Mouse (Mus musculus) intestine, postnatal 0 days (tissue): Measurements from ENCODE around the gene Car7. TPM values are rescaled to one million over a fixed set of nuclear protein-coding genes. Genes with fewer than 3 reads are reported as not detected.
"Not testable (repeated sequence)": the region's sequence is repeated elsewhere in the genome, so short reads cannot be mapped to it uniquely, and the experiment has no call there.

Experiments
- ATAC-seq: fragments of 200-750 bp; cut with Nextera tagmentation; 2 replicates; pipeline ENCODE4 v1.8.0; 2017; ENCODE audit warnings: mild to moderate bottlenecking, moderate TSS enrichment, moderate library complexity
- H3K27ac ChIP-seq: fragments of 300-500 bp; sonication (generic); 2 replicates; pipeline ENCODE4 v1.5.1; 2014; ENCODE audit warnings: mild to moderate bottlenecking, low read depth, low read length, moderate library complexity
- H3K27me3 ChIP-seq: fragments of 300-500 bp; sonication (generic); replicated peaks from 2 replicates; pipeline ENCODE4 v1.6.1; 2014; ENCODE audit warnings: low read length, mixed read lengths; ENCODE audit not compliant: control insufficient read depth, insufficient read depth
- H3K36me3 ChIP-seq: fragments of 300-500 bp; sonication (generic); 2 replicates; pipeline ENCODE4 v1.6.1; 2014; ENCODE audit warnings: mild to moderate bottlenecking, moderate library complexity; ENCODE audit not compliant: control insufficient read depth, insufficient read depth
- H3K4me1 ChIP-seq: fragments of 300-500 bp; sonication (generic); replicated peaks from 2 replicates; pipeline ENCODE4 v1.6.1; 2014; ENCODE audit warnings: antibody characterized with exemption, low read length, mixed read lengths; ENCODE audit not compliant: control insufficient read depth, insufficient read depth
- H3K4me2 ChIP-seq: fragments of 300-500 bp; sonication (generic); replicated peaks from 2 replicates; pipeline ENCODE4 v1.6.1; 2014; ENCODE audit warnings: low read depth, mild to moderate bottlenecking, moderate library complexity
- H3K4me3 ChIP-seq: fragments of 300-500 bp; sonication (generic); 2 replicates; pipeline ENCODE4 v1.5.1; 2014; ENCODE audit warnings: low read depth, low read length
- H3K9ac ChIP-seq: fragments of 300-500 bp; sonication (generic); 2 replicates; pipeline ENCODE4 v1.6.1; 2014; ENCODE audit warnings: mild to moderate bottlenecking, low read depth, low read length
- H3K9me3 ChIP-seq: fragments of 300-500 bp; sonication (generic); 2 replicates; pipeline ENCODE4 v1.6.1; 2016; ENCODE audit warnings: mixed run types; ENCODE audit not compliant: control insufficient read depth
- CTCF ChIP-seq: sonication (generic); IDR thresholded peaks from 2 replicates; pipeline ENCODE4 v1.5.1; 2016; ENCODE audit warnings: low read depth, mild to moderate bottlenecking, control low read depth, antibody characterized with exemption, moderate library complexity
- WGBS: fragments of 180-500 bp; shearing (Covaris S2); extraction: QIAGEN DNeasy Blood & Tissue Kit; methylation state at CpG from one replicate; pipeline ENCODE4 v1.1.7; 2014; 5-methylcytosine and 5-hydroxymethylcytosine counted together
- polyA plus RNA-seq: library from polyadenylated mRNA; unstranded; fragments of >200 nt; fragmentation: Nextera tagmentation; extraction: Ambion mirVana; gene quantifications from 2 replicates; pipeline ENCODE4 v1.2.1, GENCODE M21; 2015

Car7 gene
- polyA plus RNA-seq, 1 experiment from 2014 or later, result 0.82 TPM

GRCm38 (mm10) chr8:104576820-104577219 lies 42.3 kb downstream of the Car7 start:
- WGBS, result 89% methylated on average over 3 of the region's 3 CpGs
- no peak overlapping the region for H3K4me3 ChIP-seq

GRCm38 (mm10) chr8:104577606-104578005 lies 43.1 kb downstream of the Car7 start:
- H3K27ac ChIP-seq, H3K4me2 ChIP-seq, H3K36me3 ChIP-seq, H3K4me3 ChIP-seq, H3K27me3 ChIP-seq, ATAC-seq, H3K9me3 ChIP-seq, H3K4me1 ChIP-seq, H3K9ac ChIP-seq: not testable (repeated sequence)
- 78% methylated on average over 17 of the region's 17 CpGs for WGBS
- TF ChIP-seq CTCF, result peak; percentile 10; the same call in 1 of the 2 replicates

More at GRCm38 (mm10) chr8:104576820-104577219, 42.3 kb downstream of the Car7 start:
- H3K4me2 ChIP-seq, result no peak overlapping the region
- H3K27ac ChIP-seq, result no peak overlapping the region
- H3K9me3 ChIP-seq, result no peaks in the 10 kb centered on the region
- H3K27me3 ChIP-seq, result no peaks in the 10 kb centered on the region
- no peaks in the 10 kb centered on the region for H3K36me3 ChIP-seq
- H3K4me1 ChIP-seq, result no peaks in the 10 kb centered on the region
- H3K9ac ChIP-seq, result no peak overlapping the region
- no peak for TF ChIP-seq CTCF
- ATAC-seq, result no peak

GRCm38 (mm10) chr8:104584522-104584921 lies 50.0 kb downstream of the Car7 start:
- Histone ChIP-seq H3K4me1 (no peaks in the 10 kb centered on the region), H3K27me3 (no peaks in the 10 kb centered on the region), H3K9ac (no peak overlapping the region), H3K4me2 (no peak overlapping the region), H3K4me3 (no peak overlapping the region), H3K27ac (no peak overlapping the region), H3K36me3 (no peaks in the 10 kb centered on the region), H3K9me3 (no peaks in the 10 kb centered on the region)
- WGBS, result 54% methylated on average over 1 of the region's 1 CpGs
- ATAC-seq, result peak; percentile 79
- no peak for TF ChIP-seq CTCF

GRCm38 (mm10) chr8:104590284-104590683 lies 55.8 kb downstream of the Car7 start:
- Histone ChIP-seq H3K4me1 (no peaks in the 10 kb centered on the region; the same call in 1 of the 2 replicates), H3K9ac (no peak overlapping the region), H3K36me3 (peaks cover 17% of the 10 kb centered on the region), H3K4me2 (no peak overlapping the region), H3K27ac (no peak overlapping the region), H3K9me3 (no peaks in the 10 kb centered on the region), H3K27me3 (no peaks in the 10 kb centered on the region), H3K4me3 (no peak overlapping the region)
- WGBS, result 86% methylated on average over 3 of the region's 3 CpGs
- no peak for ATAC-seq
- TF ChIP-seq CTCF, result no peak

- TF ChIP-seq CTCF, result no peak
- Histone ChIP-seq H3K4me2 (peak within 1 kb of the TSS; percentile 80), H3K27ac (peak within 1 kb of the TSS; percentile 81), H3K4me1 (no peaks in the 10 kb centered on the region; the same call in 1 of the 2 replicates), H3K9me3 (no peaks in the 10 kb centered on the region), H3K9ac (peak within 1 kb of the TSS; percentile 40), H3K4me3 (peak within 1 kb of the TSS; percentile 69), H3K27me3 (no peaks in the 10 kb centered on the region), H3K36me3 (peaks cover 25% of the 10 kb centered on the region)
- ATAC-seq, result peak; percentile 98
- WGBS, result under 1% methylated on average over 44 of the region's 44 CpGs
Measured at GRCm38 (mm10) chr8:104591133-104591834, 56.8 kb downstream of the Car7 start, which contains the start of gene Pdp2. Pdp2 (plus strand) TSS chr8:104591451.

- no peak for ATAC-seq
- TF ChIP-seq CTCF, result no peak
- Histone ChIP-seq H3K27ac (peak overlapping the region; percentile 81), H3K4me3 (peak overlapping the region; percentile 69), H3K9me3 (no peaks in the 10 kb centered on the region), H3K4me1 (no peaks in the 10 kb centered on the region; the same call in 1 of the 2 replicates), H3K36me3 (peaks cover 29% of the 10 kb centered on the region), H3K27me3 (no peaks in the 10 kb centered on the region), H3K4me2 (peak overlapping the region; percentile 80), H3K9ac (peak overlapping the region; percentile 40)
- 1% methylated on average over 9 of the region's 9 CpGs for WGBS
Measured at GRCm38 (mm10) chr8:104591856-104592255, 57.4 kb downstream of the Car7 start.
